Mouse (Mus musculus) lung, adult 2 months (tissue): ENCODE measurements at regions not wholly inside any gene's neighbourhood (a gene's known extent, or its start where the extent isn't known, plus 50 kb on each side); places are given as distances from the start of the nearest gene placed in this dataset.
"Not testable (repeated sequence)": the region's sequence is repeated elsewhere in the genome, so short reads cannot be mapped to it uniquely, and the experiment has no call there.

Source experiments
- CTCF ChIP-seq: fragments of 200-500 bp; IDR thresholded peaks from 2 replicates; pipeline ENCODE4 v1.5.1; 2011; ENCODE audit warnings: mild to moderate bottlenecking, low read length, control low read depth; ENCODE audit not compliant: insufficient read depth
- POLR2A ChIP-seq: fragments of 200-500 bp; IDR thresholded peaks from 2 replicates; pipeline ENCODE4 v1.6.1; 2011; ENCODE audit warnings: low read depth, mild to moderate bottlenecking, control low read depth, low read length, borderline replicate concordance; ENCODE audit errors: extremely low read depth

GRCm38 (mm10) chrX:103251478-103251877 is 65.0 kb upstream of the Nap1l2 start:
- TF ChIP-seq CTCF, POLR2A: not testable (repeated sequence)
